Mouse (Mus musculus) hindbrain, embryonic 11.5 days (tissue): ENCODE results near the gene Cisd1. TPM values are rescaled to one million over a fixed set of nuclear protein-coding genes. Genes with fewer than 3 reads are reported as not detected.
A peak's percentile ranks its signal among the peaks of the same experiment; 100 is the strongest.

Experiments
- ATAC-seq: fragments of 200-750 bp; cut with Nextera tagmentation; 2 replicates; pipeline ENCODE4 v1.8.0; 2017; ENCODE audit warnings: mild to moderate bottlenecking, moderate TSS enrichment, moderate library complexity; ENCODE audit not compliant: low FRiP score
- DNase-seq: peaks from one replicate; pipeline ENCODE4 v3.0.0-alpha.2; 2015; ENCODE audit warnings: low spot score
- H3K27ac ChIP-seq: fragments of 300-500 bp; sonication (generic); 2 replicates; pipeline ENCODE4 v1.5.1; 2014; ENCODE audit warnings: mild to moderate bottlenecking, low read depth, low read length
- H3K27me3 ChIP-seq: fragments of 300-500 bp; sonication (generic); 2 replicates; pipeline ENCODE4 v1.6.1; 2014; ENCODE audit warnings: mild to moderate bottlenecking, low read length, moderate library complexity, mixed read lengths; ENCODE audit not compliant: control insufficient read depth, insufficient read depth
- H3K36me3 ChIP-seq: fragments of 300-500 bp; sonication (generic); 2 replicates; pipeline ENCODE4 v1.6.1; 2014; ENCODE audit warnings: mild to moderate bottlenecking, low read length, moderate library complexity, mixed read lengths; ENCODE audit not compliant: control insufficient read depth, insufficient read depth
- H3K4me1 ChIP-seq: fragments of 300-500 bp; sonication (generic); replicated peaks from 2 replicates; pipeline ENCODE4 v1.6.1; 2014; ENCODE audit warnings: low read length, mixed read lengths; ENCODE audit not compliant: control insufficient read depth, insufficient read depth
- H3K4me2 ChIP-seq: fragments of 300-500 bp; sonication (generic); replicated peaks from 2 replicates; pipeline ENCODE4 v1.6.1; 2014; ENCODE audit warnings: mild to moderate bottlenecking, low read depth, low read length
- H3K4me3 ChIP-seq: fragments of 300-500 bp; sonication (generic); 2 replicates; pipeline ENCODE4 v1.5.1; 2014; ENCODE audit warnings: low read depth, low read length
- H3K9ac ChIP-seq: fragments of 300-500 bp; sonication (generic); 2 replicates; pipeline ENCODE4 v1.6.1; 2014; ENCODE audit warnings: low read depth, low read length
- H3K9me3 ChIP-seq: fragments of 300-500 bp; sonication (generic); 2 replicates; pipeline ENCODE4 v1.6.1; 2016; ENCODE audit warnings: low read length; ENCODE audit not compliant: control insufficient read depth
- WGBS: fragments of 180-500 bp; shearing (Covaris S2); extraction: QIAGEN DNeasy Blood & Tissue Kit; methylation state at CpG from one replicate; pipeline ENCODE4 v1.1.7; 2014; 5-methylcytosine and 5-hydroxymethylcytosine counted together
- polyA plus RNA-seq: library from polyadenylated mRNA; unstranded; fragments of >200 nt; fragmentation: Nextera tagmentation; extraction: Ambion mirVana; gene quantifications from 2 replicates; pipeline ENCODE4 v1.2.1, GENCODE M21; 2014

Cisd1 gene
- polyA plus RNA-seq, 1 experiment from 2014 or later = 145 TPM

DNA sequence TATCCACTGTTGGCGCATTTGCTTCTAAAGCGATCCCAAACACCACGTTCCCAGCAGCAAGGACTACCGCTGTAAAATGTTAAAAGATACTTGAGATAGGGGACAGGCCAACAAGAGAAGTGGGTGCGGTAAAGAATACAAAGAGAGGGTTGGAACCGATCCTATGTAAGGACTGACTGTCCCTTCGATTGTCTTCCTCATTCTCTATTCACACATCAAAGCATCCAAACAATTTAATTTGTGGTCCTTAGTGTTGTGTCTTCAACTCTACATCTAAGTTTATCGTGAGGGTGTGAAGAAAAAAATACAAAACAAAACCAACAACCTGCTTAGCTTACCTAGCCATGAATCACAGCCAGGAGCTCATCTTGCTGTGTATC lies 60.6 kb downstream of the Cisd1 start:
- Histone ChIP-seq H3K27me3 (no peaks in the 10 kb centered on the region), H3K27ac (peak overlapping the region; percentile 78; the same call in 1 of the 2 replicates), H3K9me3 (no peaks in the 10 kb centered on the region), H3K4me2 (peak overlapping the region; percentile 59), H3K4me3 (peak overlapping the region; percentile 97), H3K9ac (peak overlapping the region; percentile 99), H3K4me1 (no peaks in the 10 kb centered on the region), H3K36me3 (no peaks in the 10 kb centered on the region)
- DNase-seq (no peak), ATAC-seq (no peak)
- WGBS = 15% methylated on average over 8 of the region's 8 CpGs

Other genes starting within 250 kb of the Cisd1 start
- gene Bicc1, start 185.3 kb downstream of the Cisd1 start, polyA plus RNA-seq = 8.4 and 9.4 TPM in 2 replicates
- 93.9 and 101 TPM in 2 replicates for gene Tfam, start 106.7 kb downstream of the Cisd1 start, polyA plus RNA-seq
- 192 and 221 TPM in 2 replicates for gene Ube2d1, start 59.7 kb downstream of the Cisd1 start, polyA plus RNA-seq
- gene Ipmk, start 2.8 kb upstream of the Cisd1 start, polyA plus RNA-seq = 20.9 and 21.4 TPM in 2 replicates